Mouse (Mus musculus): Measurements from ENCODE around the gene Fam69a. TPM values are rescaled to one million over a fixed set of nuclear protein-coding genes. Genes with fewer than 3 reads are reported as not detected.
"Not testable (repeated sequence)": the region's sequence is repeated elsewhere in the genome, so short reads cannot be mapped to it uniquely, and the experiment has no call there.

Gene Fam69a
- polyA plus RNA-seq, 2 experiments from 2014 or later, result 61.9 to 92.8 TPM

DNA sequence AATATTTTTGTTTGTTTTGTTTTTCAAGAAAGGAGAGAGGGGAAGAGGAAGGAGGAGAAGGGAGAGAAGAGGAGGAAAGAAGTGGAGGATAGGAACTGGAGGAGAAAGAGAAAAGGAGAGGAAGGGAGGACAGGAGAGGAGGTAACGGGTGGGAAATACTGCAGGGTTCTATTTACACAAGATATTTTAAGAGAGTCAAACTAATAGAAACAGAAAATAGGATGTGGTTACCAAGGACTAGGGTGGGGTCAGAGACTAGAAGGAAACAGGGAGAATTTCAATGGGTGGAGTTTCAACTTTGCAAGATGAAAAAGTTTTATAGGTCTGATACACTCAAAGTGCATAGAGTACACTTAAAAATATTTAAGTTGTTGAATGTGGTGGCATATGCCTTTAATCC, 7.0 kb downstream of the Fam69a start:
- ATAC-seq, result peak; percentile 65

DNA sequence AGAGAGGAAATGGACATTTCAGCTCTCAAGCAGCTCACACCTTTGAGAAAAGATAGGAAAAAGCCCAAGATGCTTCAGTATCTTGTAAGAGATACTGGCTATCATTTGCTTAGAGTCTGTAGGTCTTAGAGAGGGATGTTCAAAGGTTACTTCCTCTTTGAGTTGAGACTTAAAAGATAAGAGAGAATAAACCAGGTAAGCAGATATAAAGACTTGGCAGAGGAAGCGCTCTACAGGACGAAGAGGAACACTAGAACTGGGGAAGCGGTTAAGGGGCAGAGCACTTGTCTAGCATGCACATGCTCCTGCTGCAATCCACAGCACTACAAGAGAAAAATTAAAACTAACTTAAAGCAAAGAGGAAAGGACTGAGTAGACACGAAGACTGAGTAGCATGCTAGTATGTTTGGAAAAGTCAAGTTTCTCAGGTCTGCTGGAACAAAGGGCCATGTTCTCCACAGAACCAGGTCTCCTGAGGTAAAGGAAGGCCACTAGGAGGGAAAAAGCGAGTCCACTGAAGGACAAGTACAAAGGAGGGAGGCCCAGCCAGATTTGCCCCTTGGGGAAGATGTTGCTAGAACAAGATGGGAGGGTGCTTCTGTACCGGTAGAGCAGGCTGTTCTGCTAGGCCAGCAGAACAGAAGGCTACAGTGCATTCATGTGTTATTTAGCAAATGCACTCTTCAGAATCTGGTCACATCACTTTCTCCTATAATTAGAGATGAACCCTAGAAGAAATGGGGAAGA, 8.4 kb downstream of the Fam69a start:
- peak; percentile 74 for ATAC-seq

DNA sequence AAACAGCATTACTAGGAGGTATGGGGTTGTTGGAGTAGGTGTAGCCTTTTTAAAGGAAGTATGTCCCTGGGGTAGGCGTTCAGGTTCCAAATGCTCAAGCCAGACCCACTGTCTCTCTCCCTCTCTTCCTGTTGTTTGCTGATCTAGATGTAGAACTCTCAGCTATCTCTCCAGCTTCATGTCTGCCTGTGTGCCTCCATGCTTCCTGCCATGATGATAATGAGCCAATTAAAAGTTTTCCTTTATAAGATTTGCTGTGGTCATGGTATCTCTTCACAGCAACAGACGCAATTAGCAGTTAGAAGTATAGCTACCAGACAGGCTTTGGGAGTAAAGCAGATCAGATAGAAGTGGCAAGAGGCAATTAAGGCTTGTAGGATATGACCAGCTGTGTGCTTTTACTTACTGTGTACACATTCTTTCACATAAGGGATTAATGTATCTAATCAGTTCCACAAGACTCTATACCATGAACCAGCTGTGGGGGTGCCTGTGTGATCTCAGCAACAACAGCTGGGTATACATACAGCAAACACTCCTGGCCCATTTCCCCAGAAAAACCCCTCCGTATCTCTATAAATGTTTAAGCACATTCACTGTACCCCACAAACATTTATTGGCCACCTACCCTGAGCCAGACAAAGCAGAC, 9.1 kb downstream of the Fam69a start:
- peak; percentile 34 for ATAC-seq

DNA sequence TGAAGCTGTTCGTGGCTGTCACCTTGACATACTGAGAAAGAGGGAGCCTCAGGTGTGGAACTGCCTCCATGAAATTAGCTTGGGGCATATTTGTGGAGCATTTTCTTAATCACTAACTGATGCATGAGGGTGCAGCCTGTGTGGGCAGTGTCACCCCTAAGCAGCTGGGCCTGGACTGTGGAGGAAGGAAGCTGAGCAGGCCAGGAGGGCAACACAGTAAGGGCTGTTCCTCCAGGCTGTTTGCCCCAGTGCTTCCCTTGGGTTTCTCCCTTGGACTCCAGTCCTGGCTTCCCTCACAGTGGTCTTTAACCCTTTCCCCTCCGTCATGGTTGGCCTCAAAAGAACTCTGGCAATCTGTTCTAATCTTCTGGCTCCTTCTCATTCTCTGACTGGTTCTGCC, 13.6 kb downstream of the Fam69a start:
- ATAC-seq, result no peak

DNA sequence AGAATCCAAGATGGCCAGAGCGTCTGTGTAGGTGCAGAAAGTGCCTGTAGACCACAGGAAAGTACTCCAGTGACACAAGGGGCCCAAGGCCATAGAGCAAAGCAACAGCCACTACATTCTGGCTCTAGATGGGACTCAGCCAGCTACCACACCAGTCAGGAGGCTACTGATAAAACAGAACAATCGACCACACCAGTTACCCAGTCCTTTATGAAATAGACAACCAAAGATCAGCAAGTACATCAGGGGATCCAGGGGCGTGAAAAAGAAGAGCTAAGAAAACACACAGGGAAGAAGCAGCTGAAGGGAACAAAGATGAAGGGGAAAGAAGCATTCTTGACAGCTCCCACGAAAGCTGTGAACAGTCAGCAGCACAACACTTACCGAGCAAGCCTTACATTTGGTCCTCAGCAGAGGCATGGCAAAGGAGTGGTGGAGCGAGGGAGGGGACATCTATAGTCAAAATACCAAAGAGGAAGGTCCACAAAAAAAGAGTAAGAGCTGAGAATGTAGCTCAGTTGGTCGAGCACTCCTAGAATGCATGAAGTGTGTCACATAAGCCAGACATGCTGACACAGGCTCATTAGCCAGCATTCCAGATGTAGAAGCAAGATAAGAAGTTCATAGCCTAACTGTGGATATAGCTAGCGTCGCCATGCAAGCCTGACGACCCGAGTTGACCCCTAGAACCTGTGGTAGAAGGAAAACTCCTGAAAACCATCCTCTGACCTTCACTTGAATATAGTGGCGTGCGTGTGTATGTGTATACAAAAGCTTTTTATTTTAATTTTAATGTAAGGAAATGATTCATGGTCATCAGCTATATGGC, 14.2 kb downstream of the Fam69a start:
- ATAC-seq, result no peak

DNA sequence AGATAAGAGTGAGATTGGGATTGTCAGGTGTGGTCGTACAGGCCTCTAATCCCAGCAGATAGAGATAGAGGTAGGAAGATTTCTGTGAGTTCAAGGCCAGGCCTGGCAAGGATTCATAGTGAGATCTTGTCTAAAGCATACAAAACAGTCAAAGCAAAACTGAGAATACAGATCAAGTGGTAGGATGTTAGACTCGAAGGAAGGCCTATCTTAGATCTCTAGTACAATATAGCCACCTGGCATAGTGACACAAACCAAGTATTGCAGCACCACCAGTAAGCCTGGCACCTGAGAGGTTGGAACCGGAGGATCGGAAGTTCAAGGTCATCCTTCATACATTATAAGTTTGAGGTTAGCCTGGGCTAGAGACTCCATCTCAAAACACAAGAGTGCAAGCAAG, 15.8 kb downstream of the Fam69a start:
- ATAC-seq, result peak; percentile 50

DNA sequence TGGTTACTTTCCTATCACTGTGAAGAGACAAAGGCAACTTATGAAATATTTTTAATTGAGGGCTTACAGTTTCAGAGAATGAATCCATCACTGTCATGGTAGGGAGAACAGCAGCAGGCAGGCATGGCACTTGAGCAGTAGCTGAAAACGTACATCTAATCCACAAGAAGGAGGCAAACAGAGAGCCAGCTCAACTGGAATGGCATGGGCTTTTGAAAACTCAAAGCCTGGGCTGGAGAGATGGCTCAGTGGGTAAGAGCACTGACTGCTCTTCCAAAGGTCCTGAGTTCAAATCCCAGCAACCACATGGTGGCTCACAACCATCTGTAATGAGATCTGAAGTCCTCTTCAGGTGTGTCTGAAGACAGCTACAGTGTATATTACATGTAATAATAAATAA, 17.1 kb downstream of the Fam69a start:
- not testable (repeated sequence) for ATAC-seq

DNA sequence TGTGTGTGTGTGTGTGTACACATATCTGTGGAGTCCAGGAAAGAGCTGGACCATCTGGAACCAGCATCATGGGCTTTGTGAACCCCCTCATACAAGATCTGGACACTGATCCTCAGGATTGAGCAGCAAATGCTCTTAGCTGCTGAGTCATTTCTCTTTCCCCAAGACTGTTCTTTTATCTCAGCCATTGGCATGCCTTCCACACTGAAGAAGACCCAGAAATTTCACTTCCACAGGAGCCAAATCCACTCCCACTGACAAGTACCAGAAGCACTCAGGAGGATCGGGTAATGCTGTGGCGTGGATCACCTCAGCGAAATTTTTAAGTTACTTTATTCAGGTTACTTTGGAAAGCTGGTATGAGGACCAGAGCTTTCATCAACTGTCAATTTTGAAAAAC, 18.8 kb downstream of the Fam69a start:
- no peak for ATAC-seq

DNA sequence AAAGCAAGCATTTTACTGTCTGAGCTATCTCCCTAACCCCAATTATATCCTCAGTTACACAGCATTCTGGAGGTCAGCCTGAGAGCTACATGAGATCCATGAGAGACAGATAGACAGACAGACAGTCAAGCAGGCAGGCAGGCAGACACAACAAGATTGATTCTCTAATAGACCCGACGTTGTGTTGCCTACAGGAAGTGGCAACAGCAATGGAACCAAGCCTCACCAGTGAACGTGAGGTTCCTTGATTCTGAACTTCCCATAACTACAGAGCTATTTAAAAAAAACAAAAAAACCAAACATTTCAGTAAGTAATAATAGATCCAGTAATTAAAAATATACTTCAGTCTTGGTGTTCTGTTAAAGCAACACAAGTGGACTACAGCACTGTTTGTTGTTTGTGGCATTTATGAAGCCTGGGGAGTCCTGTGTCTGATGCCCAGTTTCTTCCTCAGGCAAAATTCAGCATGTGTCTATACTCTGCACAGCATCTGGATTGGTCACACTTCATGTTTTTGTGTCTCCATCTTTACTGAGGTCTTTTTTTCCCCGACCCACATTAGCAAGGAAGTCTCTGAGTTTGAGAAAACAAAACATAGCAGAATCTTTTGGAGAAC, 19.9 kb downstream of the Fam69a start:
- ATAC-seq, result peak; percentile 70

DNA sequence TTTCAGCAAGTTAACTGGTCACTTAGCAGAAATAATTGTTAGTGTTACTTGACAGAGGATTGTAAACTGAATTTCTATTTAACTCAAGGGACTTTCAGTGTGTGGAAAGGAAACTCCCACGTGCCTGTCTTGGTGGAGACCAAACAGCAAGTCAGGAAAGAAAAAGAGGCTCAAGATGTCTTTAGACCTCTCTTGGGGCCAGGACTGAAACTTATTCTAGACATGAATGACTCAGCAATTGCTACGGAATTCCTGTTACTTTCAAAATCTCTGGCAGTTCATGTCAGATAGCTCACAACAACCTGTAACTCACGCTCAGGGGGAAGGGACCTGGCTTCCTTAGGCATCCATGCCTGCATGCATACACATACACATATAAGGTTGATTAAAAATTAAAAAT, 20.7 kb downstream of the Fam69a start:
- no peak for ATAC-seq

DNA sequence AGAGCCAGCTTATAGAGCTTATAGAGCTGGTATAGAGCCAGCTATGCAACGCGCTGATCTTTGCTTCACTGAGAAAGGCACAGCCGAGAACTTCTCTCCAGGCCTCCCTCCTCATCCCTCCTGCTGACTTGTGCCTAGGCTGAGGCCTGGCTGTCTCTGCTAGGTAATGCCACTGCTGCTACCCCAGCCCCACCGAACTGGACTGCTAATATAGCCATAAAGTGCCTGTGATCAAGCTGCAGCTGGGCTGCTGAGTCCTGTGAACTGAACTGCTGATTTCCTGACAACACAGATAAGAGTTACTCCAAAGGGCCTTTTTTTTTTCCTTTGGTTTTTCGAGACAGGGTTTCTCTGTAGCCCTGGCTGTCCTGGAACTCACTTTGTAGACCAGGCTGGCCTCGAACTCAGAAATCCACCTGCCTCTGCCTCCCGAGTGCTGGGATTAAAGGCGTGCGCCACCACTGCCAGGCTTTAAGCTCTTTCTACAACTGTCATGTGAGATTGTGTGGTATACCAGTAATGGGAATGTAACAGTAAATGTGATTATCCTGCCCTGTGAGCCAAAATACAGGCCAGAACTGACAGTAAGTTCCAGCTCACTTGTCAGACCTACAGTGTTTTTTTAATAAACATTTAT, 21.4 kb downstream of the Fam69a start:
- ATAC-seq, result no peak

DNA sequence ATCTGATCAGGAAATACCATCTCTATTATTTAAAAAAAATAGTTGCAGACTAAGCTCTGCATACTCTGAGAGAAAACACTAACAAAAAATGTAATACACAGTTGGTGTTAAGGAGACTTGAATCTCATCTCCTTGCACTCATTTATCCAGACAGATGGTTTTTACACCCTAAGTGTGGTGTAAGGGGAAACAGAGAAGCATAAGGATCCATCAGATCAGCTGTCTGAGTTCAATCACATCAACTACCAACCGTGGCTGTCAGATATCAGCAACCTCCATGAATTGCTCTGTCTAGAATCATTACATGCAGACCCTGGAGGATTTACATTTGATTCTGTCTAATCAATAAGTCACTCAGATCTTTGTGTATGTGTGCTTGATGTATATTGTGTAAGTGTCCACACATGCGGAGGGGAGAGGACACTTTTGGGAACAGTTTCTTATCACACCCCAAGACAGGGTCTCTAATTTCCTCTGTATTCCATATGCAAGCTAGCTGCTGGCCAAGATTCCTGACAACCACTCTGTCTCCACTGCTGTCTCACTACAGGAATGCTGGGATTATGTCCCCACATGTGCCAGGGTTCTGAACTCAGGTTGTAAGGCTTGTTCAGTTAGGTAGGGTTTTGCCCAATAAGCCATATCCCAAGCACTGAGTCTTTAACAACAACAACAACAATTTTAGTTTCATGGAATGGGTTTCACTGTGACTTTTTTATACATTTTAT, 22.7 kb downstream of the Fam69a start:
- ATAC-seq, result no peak

DNA sequence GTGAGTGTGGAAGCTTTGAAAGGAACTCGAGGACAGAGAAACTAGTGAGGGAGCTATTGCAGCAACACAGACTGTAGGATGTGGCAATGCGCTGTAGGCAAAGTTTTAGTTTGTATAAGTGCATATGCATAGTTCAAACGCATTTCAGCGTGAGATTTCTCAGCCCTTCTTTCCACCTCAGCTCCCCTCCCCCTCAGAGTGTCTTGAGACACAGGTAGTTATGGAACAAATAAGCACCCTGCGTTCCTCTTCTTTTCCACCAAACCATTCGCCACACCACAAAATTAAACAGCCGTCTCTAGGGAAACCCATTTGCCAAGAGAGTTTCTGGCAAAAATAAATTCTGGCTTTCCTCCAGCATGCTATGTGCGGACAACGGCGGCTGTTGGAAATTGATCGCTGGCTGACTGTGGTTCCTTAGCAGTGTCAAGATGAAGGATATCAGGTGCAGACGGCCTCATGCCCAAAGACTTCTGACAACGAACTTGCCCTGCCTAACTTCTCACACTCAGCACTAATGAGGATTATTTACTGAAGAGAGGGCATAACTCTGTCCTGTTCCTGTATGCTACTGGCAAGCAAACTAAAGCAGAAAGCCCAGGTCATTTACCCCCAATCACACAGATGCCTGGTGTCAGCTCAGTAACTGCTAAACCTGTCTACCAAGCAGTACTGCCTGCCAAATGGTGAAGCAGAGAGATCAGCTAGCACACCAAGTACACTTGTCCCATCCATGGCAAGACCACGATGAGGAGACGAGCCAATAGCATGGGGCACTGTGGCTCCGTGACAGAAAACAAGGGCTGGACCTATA, 25.2 kb downstream of the Fam69a start:
- ATAC-seq, result peak; percentile 56

DNA sequence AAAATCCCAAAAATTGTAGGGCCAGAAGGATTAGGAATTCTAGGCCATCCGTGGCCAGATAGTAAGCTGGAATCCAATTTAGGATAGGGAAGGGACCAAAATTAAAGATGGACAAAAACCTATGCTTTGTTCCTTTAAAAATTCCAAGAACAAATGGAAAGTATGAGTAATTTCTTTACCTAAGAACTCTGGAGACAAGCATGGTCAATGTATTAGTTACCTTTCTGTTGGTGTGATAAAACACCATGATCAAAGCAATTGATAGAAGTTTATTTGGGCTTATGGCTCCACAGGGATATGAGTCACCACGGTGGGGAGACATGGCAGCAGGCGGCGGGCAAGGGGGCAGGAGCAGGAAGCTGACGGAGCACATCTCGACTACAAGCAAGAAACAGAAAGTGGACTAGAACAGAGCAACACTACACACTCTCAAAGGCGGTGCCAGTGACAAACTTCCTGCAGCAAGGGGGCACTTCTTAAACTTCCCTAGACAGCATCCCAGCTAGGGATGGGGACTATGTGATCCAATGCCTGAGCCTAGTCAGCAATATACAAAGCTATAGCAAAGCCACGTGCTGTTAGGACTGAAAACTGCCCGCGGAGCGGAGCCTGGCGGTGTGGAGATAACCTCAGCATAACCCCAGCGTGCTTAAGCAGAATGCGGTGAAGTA, 26.2 kb downstream of the Fam69a start:
- peak; percentile 94 for ATAC-seq

DNA sequence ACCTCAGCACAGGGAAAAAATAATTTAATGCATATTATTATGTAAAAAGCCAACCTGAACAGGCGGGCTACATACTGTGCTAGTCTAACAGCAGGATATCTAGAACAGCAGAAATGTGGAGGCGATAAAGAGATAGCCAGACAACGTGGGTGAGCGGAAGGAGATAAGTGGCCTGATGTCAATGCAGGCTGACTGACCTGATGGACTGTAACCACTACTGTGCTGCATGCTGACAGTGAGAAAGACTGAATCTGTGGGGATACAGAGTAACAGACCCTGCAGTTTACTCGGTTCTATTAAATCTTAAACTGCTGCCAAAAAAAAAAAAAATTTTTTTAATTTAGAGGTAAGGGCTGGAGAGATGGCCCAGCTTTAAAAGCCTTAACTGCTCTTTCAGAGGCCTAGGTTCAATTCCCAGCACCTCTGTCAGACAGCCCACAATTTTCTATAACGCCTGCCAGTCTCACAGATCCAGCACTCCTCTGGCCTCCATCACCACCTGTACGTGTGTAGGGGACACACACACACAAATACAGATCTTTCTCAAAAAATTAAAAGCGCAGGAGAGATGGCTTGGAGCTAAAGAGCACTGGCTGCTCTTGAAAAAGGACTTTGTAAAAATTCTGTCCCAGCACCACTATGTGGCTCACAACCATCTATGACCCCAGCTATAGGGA, 27.1 kb downstream of the Fam69a start:
- no peak for ATAC-seq

DNA sequence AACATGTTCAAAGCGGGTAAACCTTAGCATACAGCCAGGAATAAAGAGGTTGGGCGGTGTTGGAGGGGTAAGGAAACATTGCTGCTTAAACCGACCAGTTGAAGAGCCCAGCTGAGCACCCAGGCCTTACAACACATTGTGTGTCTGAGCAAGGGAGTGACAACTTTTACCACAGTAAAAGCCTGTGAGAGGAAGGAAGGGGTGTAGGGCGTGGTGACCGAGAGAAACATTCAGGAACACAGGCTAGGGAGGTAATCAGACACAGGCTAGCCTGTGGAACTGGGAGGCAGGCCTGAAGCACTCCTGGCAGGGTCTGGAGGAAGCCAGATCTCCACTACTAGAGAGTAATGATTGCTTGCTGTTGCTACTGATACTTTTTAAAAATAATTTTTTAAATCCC, 36.2 kb downstream of the Fam69a start:
- ATAC-seq, result peak; percentile 59

DNA sequence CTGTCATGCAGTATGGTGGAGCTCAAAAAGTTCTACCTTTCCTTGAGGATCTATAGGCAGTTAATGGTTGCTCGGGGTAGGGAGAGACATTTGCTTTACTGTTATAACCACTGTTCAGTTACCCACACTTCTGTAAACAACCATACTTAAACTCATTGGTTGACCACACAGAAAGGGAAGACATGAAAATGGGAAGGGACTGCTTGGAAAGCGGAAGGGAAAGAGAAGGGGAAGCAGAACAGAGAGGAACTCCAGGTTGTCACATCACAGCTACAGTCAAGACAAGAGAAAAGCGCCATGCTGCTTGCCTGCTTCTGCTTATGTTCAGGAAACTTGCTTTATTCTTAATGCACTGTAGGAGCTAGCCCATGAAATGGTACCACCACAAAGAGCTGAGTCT, 37.3 kb downstream of the Fam69a start:
- ATAC-seq, result no peak

DNA sequence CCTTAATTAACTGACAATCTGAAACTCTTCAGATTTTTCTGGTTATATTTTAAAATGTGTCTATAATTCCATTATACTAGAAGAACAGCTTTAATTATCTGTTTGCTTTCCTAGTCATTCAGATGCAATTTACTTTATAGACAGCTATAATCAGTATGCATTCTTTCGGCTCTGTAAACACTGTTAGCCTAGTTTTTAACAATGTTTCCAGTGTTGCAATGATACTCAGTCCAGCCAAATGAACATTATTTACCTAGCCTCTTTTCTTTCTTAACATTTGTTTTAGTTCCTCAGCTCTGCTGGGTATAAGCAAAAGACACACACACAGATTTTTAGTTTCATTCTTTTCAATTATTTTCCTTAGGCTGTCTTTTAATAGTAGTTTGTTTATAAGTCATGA, 38.0 kb downstream of the Fam69a start:
- ATAC-seq, result no peak

DNA sequence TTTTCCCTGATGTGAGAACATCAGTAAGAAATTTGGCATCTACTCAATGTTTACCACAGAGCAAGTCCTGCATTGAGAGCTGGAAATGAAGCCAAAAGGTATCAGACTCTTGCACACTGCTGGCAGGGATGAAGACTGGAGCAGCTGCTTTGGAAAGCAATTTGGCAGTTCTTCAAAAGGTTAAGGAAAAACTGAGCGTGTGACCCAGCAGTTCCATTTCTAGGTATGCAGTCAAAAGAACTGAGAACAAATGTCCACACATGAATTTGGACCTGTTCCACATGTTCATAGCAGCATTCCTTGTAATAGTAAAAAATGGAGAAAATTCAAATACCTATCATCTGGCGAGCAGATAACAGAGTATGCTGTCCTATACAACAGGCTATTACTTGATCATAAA, 39.3 kb downstream of the Fam69a start:
- ATAC-seq, result no peak

DNA sequence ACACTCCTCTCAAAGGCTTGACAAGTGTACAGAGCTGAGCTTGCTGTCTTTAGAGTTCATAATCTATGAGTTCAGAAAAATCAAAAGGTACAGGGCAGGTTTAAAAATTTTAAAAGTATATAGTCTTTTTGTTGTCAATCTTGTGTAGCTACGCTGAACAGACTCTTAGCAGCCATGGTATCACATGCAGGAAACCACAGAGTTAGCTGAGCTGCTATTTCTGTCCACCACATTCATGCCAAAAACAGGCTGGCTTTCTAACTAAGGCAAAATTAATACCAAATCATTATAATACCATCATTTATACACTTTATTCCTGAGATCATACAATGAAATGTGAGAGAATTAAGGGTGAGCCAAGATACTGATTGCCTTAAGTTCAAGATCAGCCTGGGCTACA, 40.4 kb downstream of the Fam69a start:
- no peak for ATAC-seq

Measured in activated CD4-positive, CD25-positive, alpha-beta regulatory T cell, adult 4 months (primary cell).